Mouse (Mus musculus): Measurements from ENCODE around the gene Tbc1d14.

The Tbc1d14 gene

GRCm38 (mm10) chr5:36471206-36471605 is 121.9 kb downstream of the Tbc1d14 start:
- in situ Hi-C loops (cut with MboI, MseI), result no loop called here

- in situ Hi-C loops (cut with MboI, MseI), result no loop called here
Observed at GRCm38 (mm10) chr5:36465889-36466288, 127.2 kb downstream of the Tbc1d14 start.

GRCm38 (mm10) chr5:36464709-36465661 is 128.1 kb downstream of the Tbc1d14 start, which contains the start of gene Grpel1:
Gene Grpel1 (plus strand): TSS chr5:36464998.
- in situ Hi-C loops (cut with MboI, MseI), result loop anchor here (5.0 kb wide), 2 partner anchors 117 to 277 kb away; no protein-coding TSS in a partner anchor

- in situ Hi-C loops (cut with MboI, MseI), result loop anchor here (5.0 kb wide), 2 partner anchors 119 to 279 kb away; no protein-coding TSS in a partner anchor
Observed at GRCm38 (mm10) chr5:36463391-36463790, 129.7 kb downstream of the Tbc1d14 start.

GRCm38 (mm10) chr5:36462810-36463209 is 130.3 kb downstream of the Tbc1d14 start:
- in situ Hi-C loops (cut with MboI, MseI), result loop anchor here (5.0 kb wide), 2 partner anchors 119 to 279 kb away; no protein-coding TSS in a partner anchor

GRCm38 (mm10) chr5:36461231-36461630 is 131.8 kb downstream of the Tbc1d14 start:
- in situ Hi-C loops (cut with MboI, MseI), result loop anchor here (5.0 kb wide), 2 partner anchors 121 to 281 kb away; no protein-coding TSS in a partner anchor

GRCm38 (mm10) chr5:36460712-36461111 is 132.4 kb downstream of the Tbc1d14 start:
- in situ Hi-C loops (cut with MboI, MseI), result loop anchor here (5.0 kb wide), 2 partner anchors 122 to 282 kb away; no protein-coding TSS in a partner anchor

- in situ Hi-C loops (cut with MboI, MseI), result no loop called here
Observed at GRCm38 (mm10) chr5:36458926-36459325, 134.2 kb downstream of the Tbc1d14 start.

- in situ Hi-C loops (cut with MboI, MseI), result no loop called here
Observed at GRCm38 (mm10) chr5:36457706-36458105, 135.4 kb downstream of the Tbc1d14 start.

GRCm38 (mm10) chr5:36452821-36453220 is 140.3 kb downstream of the Tbc1d14 start:
- in situ Hi-C loops (cut with MboI, MseI), result no loop called here

- in situ Hi-C loops (cut with MboI, MseI), result no loop called here
Observed at GRCm38 (mm10) chr5:36451872-36452389, 141.1 kb downstream of the Tbc1d14 start.

- in situ Hi-C loops (cut with MboI, MseI), result no loop called here
Observed at GRCm38 (mm10) chr5:36451119-36451518, 142.0 kb downstream of the Tbc1d14 start.

GRCm38 (mm10) chr5:36449710-36450358 is 143.2 kb downstream of the Tbc1d14 start:
- in situ Hi-C loops (cut with MboI, MseI), result no loop called here

GRCm38 (mm10) chr5:36447872-36448271 is 145.2 kb downstream of the Tbc1d14 start:
- in situ Hi-C loops (cut with MboI, MseI), result no loop called here

GRCm38 (mm10) chr5:36446166-36446890 is 146.7 kb downstream of the Tbc1d14 start:
- in situ Hi-C loops (cut with MboI, MseI), result no loop called here

GRCm38 (mm10) chr5:36445028-36445427 is 148.0 kb downstream of the Tbc1d14 start:
- in situ Hi-C loops (cut with MboI, MseI), result no loop called here

- in situ Hi-C loops (cut with MboI, MseI), result no loop called here
Observed at GRCm38 (mm10) chr5:36444611-36445010, 148.5 kb downstream of the Tbc1d14 start.

- in situ Hi-C loops (cut with MboI, MseI), result no loop called here
Observed at GRCm38 (mm10) chr5:36440741-36441140, 152.3 kb downstream of the Tbc1d14 start.
